Mouse (Mus musculus): Measurements from ENCODE around the gene Tomm70a. TPM values are rescaled to one million over a fixed set of nuclear protein-coding genes. Genes with fewer than 3 reads are reported as not detected.

Gene Tomm70a
- total and polyA plus RNA-seq, 3 experiments = 97.4 to 162 (median 123) TPM

GRCm38 (mm10) chr16:57155899-57156298, 34.4 kb downstream of the Tomm70a start:
- DNase-seq (ENCODE audit: low read depth, low spot score) = peak; percentile 40
- peaks cover 10 to 13% of the 10 kb centered on the region in 2 experiments for H3K36me3 ChIP-seq (ENCODE audit: control insufficient read depth in 1 of 2, insufficient read depth in 2 of 2, low read length in 2 of 2)
- no peaks in the 10 kb centered on the region for H3K27me3 ChIP-seq (ENCODE audit: control insufficient read depth in 1 of 2, insufficient read depth in 2 of 2, low read length in 2 of 2)
- no peak overlapping the region for H3K4me3 ChIP-seq (ENCODE audit: control insufficient read depth in 1 of 2, insufficient read depth in 1 of 2, low read depth in 2 of 2, low read length in 2 of 2)
- peaks cover 0 to 2% of the 10 kb centered on the region in 2 experiments; a peak in 1 of 4 replicates for H3K4me1 ChIP-seq (ENCODE audit: control insufficient read depth in 1 of 2, insufficient read depth in 2 of 2, low read length in 2 of 2)
- no peak overlapping the region for H3K27ac ChIP-seq (ENCODE audit: control insufficient read depth, low read depth, low read length)
- no peaks in the 10 kb centered on the region for H3K9me3 ChIP-seq (replicated peaks; ENCODE audit: insufficient read depth, low read length)
- peak; percentile 47 for TF ChIP-seq GATA1 (IDR thresholded peaks at IDR 0.05; ENCODE audit: low read depth, low read length)
- no peak for TF ChIP-seq SMC3 (IDR thresholded peaks at IDR 0.05; ENCODE audit: low read depth, low read length)
- H3K79me2 ChIP-seq (ENCODE audit: control insufficient read depth, insufficient read depth, low read length, poor library complexity) = peaks cover 1% of the 10 kb centered on the region; the same call in 1 of the 2 replicates
- H3K9ac ChIP-seq (ENCODE audit: control insufficient read depth, low read depth, low read length, poor library complexity, severe bottlenecking) = no peak overlapping the region

- H3K9ac ChIP-seq (ENCODE audit: control insufficient read depth, low read depth, low read length, poor library complexity, severe bottlenecking) = no peak overlapping the region
- peak; percentile 33; the same call in 1 of the 2 replicates for TF ChIP-seq POLR2AphosphoS2 (IDR thresholded peaks at IDR 0.05; ENCODE audit: low read length)
- no peak for TF ChIP-seq SMC3 (IDR thresholded peaks at IDR 0.05; ENCODE audit: low read depth, low read length)
- H3K79me2 ChIP-seq (ENCODE audit: control insufficient read depth, insufficient read depth, low read length, poor library complexity) = 0 out of 2 replicates have a peak, but pooled peaks cover 1% of the 10 kb centered on the region
- H3K27me3 ChIP-seq (ENCODE audit: control insufficient read depth in 1 of 2, insufficient read depth in 2 of 2, low read length in 2 of 2) = no peaks in the 10 kb centered on the region
- H3K4me3 ChIP-seq (ENCODE audit: control insufficient read depth in 1 of 2, insufficient read depth in 1 of 2, low read depth in 2 of 2, low read length in 2 of 2) = no peak overlapping the region
- H3K9me3 ChIP-seq (replicated peaks; ENCODE audit: insufficient read depth, low read length) = no peaks in the 10 kb centered on the region
- no peak overlapping the region for H3K27ac ChIP-seq (ENCODE audit: control insufficient read depth, low read depth, low read length)
- peaks cover 0 to 2% of the 10 kb centered on the region in 2 experiments; a peak in 1 of 4 replicates for H3K4me1 ChIP-seq (ENCODE audit: control insufficient read depth in 1 of 2, insufficient read depth in 2 of 2, low read length in 2 of 2)
- H3K36me3 ChIP-seq (ENCODE audit: control insufficient read depth in 1 of 2, insufficient read depth in 2 of 2, low read length in 2 of 2) = peaks cover 8 to 13% of the 10 kb centered on the region in 2 experiments
- DNase-seq (ENCODE audit: low read depth, low spot score) = no peak
Measured at GRCm38 (mm10) chr16:57157076-57157475, 35.6 kb downstream of the Tomm70a start.

- Histone ChIP-seq H3K9me3 (replicated peaks; ENCODE audit: insufficient read depth, low read length) (no peaks in the 10 kb centered on the region), H3K27me3 (ENCODE audit: control insufficient read depth in 1 of 2, insufficient read depth in 2 of 2, low read length in 2 of 2) (no peaks in the 10 kb centered on the region), H3K79me2 (ENCODE audit: control insufficient read depth, insufficient read depth, low read length, poor library complexity) (0 out of 2 replicates have a peak, but pooled peaks cover under 1% of the 10 kb centered on the region), H3K4me3 (ENCODE audit: control insufficient read depth in 1 of 2, insufficient read depth in 1 of 2, low read depth in 2 of 2, low read length in 2 of 2) (no peak overlapping the region), H3K36me3 (ENCODE audit: control insufficient read depth in 1 of 2, insufficient read depth in 2 of 2, low read length in 2 of 2) (peaks cover 7 to 8% of the 10 kb centered on the region in 2 experiments), H3K9ac (ENCODE audit: control insufficient read depth, low read depth, low read length, poor library complexity, severe bottlenecking) (no peak overlapping the region), H3K4me1 (ENCODE audit: control insufficient read depth in 1 of 2, insufficient read depth in 2 of 2, low read length in 2 of 2) (peaks cover 0 to 2% of the 10 kb centered on the region in 2 experiments; a peak in 1 of 4 replicates), H3K27ac (ENCODE audit: control insufficient read depth, low read depth, low read length) (no peak overlapping the region)
- TF ChIP-seq POLR2AphosphoS2 (IDR thresholded peaks at IDR 0.05; ENCODE audit: low read length) (peak; percentile 19; the same call in 1 of the 2 replicates), POLR2A (IDR thresholded peaks at IDR 0.05; ENCODE audit: control insufficient read depth in 1 of 2, insufficient read depth in 1 of 2, low read depth in 1 of 2, low read length in 2 of 2, poor library complexity in 1 of 2) (peak in 1 of 2 experiments; percentile 13; a peak in 1 of 4 replicates), ETS1 (IDR thresholded peaks at IDR 0.05; ENCODE audit: low read depth, low read length) (no peak)
- DNase-seq (ENCODE audit: low read depth, low spot score) = no peak
Measured at GRCm38 (mm10) chr16:57157728-57158127, 36.2 kb downstream of the Tomm70a start.

GRCm38 (mm10) chr16:57159835-57160234, 38.3 kb downstream of the Tomm70a start:
- no peaks in the 10 kb centered on the region for H3K9me3 ChIP-seq (replicated peaks; ENCODE audit: insufficient read depth, low read length)
- H3K9ac ChIP-seq (ENCODE audit: control insufficient read depth, low read depth, low read length, poor library complexity, severe bottlenecking) = no peak overlapping the region

More at GRCm38 (mm10) chr16:57159835-57160234, 38.3 kb downstream of the Tomm70a start:
- TF ChIP-seq USF2 (IDR thresholded peaks at IDR 0.05; ENCODE audit: borderline replicate concordance in 1 of 2, insufficient read depth in 1 of 2, low read depth in 1 of 2, low read length in 2 of 2) (no peak), ELF1 (IDR thresholded peaks at IDR 0.05; ENCODE audit: low read depth, low read length) (no peak), NELFE (IDR thresholded peaks at IDR 0.05; ENCODE audit: low read depth, low read length) (no peak), GATA1 (IDR thresholded peaks at IDR 0.05; ENCODE audit: low read depth, low read length) (no peak), POLR2A (IDR thresholded peaks at IDR 0.05; ENCODE audit: control insufficient read depth in 1 of 2, insufficient read depth in 1 of 2, low read depth in 1 of 2, low read length in 2 of 2, poor library complexity in 1 of 2) (no peak), CTCF (IDR thresholded peaks at IDR 0.05 in 2 of 3, conservative IDR thresholded peaks at IDR 0.05 in 1 of 3; ENCODE audit: control insufficient read depth in 1 of 3, insufficient read depth in 1 of 3, low read depth in 2 of 3, low read length in 3 of 3, poor library complexity in 1 of 3, severe bottlenecking in 1 of 3) (no peak)
- Histone ChIP-seq H3K4me1 (ENCODE audit: control insufficient read depth in 1 of 2, insufficient read depth in 2 of 2, low read length in 2 of 2) (peaks cover 0 to 2% of the 10 kb centered on the region in 2 experiments; a peak in 1 of 4 replicates), H3K4me3 (ENCODE audit: control insufficient read depth in 1 of 2, insufficient read depth in 1 of 2, low read depth in 2 of 2, low read length in 2 of 2) (no peak overlapping the region), H3K27me3 (ENCODE audit: control insufficient read depth in 1 of 2, insufficient read depth in 2 of 2, low read length in 2 of 2) (no peaks in the 10 kb centered on the region), H3K36me3 (ENCODE audit: control insufficient read depth in 1 of 2, insufficient read depth in 2 of 2, low read length in 2 of 2) (peaks cover 3 to 8% of the 10 kb centered on the region in 2 experiments), H3K27ac (ENCODE audit: control insufficient read depth, low read depth, low read length) (no peak overlapping the region), H3K79me2 (ENCODE audit: control insufficient read depth, insufficient read depth, low read length, poor library complexity) (no peaks in the 10 kb centered on the region)
- DNase-seq (ENCODE audit: low read depth, low spot score) = no peak
